Mouse (Mus musculus): Measurements from ENCODE around the gene Dazl.

Dazl gene

DNA sequence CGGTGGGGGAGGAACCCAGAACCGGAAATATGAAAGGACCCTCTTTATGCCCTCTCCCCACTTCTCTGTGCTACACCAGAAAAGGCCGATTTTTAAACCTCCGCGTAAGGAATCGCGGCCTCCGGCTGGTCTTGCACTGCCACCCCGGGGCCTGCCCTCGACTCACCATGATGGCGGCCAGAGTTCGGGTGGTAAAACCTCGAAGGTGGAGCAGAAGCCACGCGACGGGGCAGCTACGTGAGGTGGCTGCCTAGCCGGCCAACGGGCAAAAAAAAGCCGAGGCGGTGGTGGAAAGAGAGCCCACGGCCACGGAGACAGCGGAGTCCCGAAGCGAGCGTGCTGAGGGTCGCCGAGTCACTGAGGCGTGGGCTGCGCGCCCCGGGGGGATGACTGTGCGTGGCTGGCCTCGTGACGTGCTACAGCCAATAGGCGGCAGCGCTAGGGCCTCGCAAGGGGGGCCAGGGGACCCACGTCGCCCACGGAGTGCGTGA is at the start of gene Dazl:
Gene Dazl, minus strand, starts transcription at position 396 of the 491 bp plus-strand sequence.
- DNase-seq: no peak

DNA sequence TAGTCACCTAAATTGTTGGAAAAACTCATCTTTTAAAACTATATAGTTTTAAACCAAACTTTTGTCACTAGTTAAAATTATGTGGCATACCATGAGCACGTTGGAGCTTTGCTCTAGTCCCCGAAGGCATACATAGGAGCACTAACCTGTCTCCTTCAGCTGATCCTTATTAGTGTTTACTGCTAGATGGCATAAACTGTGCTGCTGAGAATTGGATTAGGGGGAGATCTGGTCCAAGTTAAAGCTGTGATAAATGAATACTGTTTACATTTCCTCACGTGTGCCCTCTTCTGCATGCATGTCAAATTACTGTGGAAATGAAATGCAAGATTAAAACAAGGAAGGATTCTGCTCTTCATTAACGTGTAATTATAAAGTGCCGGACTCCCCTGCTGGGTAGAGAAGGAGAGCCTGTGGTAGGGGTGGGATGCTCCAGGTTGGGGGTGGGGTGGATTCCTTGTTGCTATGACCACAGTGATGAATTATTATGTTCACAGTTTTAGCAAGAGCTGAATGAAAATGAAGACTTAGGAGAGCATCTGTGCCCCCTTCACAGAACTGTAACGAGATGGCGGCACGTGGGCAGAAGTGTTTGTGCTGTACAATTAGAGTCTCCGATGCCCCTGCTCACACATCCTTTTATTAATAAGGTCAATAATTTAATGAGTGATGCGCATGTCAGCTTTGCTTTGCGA is 48.6 kb upstream of the Dazl start:
- no peak for DNase-seq

DNA sequence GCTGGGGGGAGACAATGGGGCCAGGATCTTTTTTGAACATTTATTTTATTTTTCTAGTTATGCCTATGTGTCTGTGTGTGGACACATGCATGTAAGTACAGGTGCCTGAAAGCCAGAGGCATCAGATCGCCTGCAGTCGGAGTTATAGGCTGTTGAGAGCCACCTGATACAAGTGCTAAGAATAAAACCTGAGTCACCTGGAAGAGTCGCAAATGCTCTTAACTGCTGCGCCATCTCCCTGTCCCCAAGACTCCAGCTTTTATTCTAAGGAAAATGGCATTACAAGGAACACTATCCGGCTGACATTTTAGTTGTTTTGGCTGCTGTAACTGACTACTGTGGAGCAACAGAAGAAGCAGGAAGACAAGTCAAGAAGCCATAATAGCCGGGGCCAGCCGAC is 45.5 kb upstream of the Dazl start:
- no peak for DNase-seq

DNA sequence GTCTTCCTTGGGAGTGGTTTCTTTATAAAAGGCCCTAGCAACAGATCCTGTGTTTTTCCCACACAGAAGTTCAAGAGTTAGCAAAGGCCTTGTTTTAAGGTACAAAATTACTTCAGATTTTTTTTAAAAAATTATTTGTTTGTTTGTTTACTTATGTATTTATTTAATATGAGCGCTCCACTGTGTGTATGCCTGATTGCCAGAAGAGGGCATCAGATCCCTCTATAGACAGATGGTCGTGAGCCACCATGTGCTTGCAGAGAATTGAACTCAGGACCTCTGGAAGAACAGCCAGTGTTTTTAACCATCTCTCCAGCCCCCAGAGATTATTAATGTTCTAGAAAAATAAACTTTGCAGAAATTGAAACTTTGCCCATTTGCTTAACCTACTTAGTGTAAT is 42.3 kb upstream of the Dazl start:
- no peak for DNase-seq

DNA sequence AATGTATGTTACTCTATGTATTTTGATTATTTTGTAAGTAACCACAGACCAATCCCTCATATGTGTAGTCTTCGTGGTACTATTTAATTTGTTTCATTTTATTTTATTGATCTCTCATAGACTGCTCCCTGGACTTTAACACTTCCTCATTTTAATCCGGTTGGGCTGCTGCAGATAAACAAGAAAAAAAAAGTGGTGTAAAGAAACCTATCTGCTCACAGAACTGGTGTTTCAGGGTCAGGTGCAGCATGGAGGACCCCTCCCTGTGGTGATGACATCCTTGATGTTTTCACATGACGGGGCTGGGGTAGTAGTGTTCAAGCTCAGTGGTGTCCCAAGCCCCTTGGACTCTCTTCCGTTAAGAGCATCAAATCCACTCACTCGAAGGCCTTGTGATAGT is 41.3 kb upstream of the Dazl start:
- DNase-seq: no peak

DNA sequence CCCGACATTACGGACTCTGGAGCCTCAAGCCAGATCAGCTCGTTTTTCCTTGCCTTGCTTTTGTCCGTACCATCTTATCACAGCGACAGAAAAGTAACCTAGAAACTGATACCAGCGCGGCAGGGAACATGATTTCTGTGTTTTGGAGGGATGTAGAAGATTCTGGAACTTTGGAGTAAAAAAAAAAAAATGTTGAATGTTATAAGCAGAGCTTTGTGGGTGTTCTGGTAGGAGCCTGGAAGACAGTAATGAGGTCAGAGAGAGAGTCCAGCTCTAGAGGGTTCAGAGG is 38.5 kb upstream of the Dazl start:
- no peak for DNase-seq

DNA sequence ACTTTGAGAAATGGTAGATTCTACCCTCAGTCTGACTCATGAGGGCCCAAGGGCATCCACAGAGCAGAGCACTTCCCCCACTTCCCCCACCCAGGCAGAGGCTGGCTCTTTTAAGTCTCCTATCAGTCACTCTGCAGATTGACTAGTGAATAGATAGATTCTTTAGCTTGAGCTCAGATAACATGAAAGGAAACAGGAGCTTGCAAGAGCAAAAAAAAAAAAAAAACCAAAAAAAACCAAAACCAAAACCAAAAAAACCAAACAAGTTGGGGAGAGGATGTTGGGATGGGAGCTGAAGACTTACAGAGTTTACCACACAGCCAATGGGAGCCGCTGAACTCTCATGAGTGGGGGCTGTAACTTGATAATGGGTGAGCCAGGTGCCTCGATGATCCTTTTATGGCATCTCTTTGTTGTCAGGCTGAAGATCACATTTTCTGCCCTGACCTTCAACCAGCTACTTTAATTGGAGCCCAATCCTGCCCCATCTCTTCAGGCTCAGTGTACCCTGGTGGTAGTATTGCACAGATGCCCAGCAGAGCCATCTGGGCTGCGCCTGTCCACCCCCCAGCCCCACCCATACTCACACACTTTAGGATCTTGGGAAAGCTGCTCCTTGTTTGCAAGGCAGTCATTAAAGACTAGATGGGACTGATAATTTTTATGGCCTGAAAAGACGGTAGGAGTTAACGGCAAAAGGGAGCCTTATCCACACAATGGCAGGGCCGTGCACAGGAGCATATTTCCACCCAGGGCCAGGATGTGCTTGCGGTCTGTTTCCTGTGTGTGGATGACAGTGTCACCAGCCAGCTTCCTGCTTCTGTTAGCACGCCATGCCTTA is 38.0 kb upstream of the Dazl start:
- DNase-seq: no peak

DNA sequence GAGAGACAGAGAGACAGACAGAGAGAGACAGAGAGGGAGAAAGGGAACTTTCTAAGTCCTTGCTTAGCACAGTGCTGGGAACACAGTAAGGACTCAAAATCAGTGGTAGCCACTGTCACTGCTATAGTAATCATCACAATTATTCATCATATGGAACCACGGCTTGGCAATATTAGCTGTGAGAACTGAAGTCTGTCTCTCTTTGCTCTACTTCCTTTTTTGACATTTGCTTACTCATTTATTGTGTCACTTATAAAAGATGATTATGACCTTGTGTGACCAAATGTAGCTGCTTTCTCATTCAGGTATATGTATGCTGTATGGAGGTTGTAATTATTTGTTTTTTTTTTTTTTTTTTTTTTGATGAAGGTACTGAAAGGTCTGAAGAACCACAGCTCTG is 36.8 kb upstream of the Dazl start:
- no peak for DNase-seq

DNA sequence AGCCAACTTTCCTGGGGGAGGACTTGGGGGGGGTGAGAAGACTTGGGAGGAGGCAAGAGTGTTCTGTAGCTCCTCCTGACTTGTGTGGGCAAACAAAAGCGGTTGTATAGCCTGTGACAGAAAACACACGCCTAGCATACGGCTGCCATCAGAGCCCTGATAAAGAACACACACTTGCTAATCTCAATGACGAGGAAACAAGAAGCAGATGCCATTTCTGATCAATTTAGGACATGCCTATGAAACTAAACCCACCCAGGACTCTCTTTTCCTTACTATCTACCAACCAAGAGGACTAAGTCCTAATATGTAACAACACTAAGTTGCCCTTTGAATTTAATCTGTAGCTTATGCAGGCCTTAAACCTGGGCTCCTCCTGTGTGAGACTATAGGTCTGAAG is 31.2 kb upstream of the Dazl start:
- no peak for DNase-seq

DNA sequence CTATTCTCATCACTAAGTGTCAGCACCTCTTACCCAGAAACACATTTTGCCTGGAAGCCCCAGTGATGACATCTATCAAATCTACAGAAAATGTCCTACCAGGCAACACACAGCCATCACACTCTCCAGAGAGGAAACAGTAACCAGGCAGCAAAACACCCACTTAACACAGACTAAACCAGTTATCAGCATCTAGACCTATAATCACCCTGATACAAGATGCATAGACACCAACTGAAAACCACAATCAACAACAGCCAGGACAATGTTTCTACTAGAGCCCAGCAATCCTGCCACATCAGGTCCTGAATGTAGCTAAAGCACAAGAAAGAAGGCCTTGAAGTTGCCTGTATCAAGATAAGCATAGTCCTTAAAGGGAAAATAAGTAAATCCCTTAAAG is 25.4 kb upstream of the Dazl start:
- no peak for DNase-seq

DNA sequence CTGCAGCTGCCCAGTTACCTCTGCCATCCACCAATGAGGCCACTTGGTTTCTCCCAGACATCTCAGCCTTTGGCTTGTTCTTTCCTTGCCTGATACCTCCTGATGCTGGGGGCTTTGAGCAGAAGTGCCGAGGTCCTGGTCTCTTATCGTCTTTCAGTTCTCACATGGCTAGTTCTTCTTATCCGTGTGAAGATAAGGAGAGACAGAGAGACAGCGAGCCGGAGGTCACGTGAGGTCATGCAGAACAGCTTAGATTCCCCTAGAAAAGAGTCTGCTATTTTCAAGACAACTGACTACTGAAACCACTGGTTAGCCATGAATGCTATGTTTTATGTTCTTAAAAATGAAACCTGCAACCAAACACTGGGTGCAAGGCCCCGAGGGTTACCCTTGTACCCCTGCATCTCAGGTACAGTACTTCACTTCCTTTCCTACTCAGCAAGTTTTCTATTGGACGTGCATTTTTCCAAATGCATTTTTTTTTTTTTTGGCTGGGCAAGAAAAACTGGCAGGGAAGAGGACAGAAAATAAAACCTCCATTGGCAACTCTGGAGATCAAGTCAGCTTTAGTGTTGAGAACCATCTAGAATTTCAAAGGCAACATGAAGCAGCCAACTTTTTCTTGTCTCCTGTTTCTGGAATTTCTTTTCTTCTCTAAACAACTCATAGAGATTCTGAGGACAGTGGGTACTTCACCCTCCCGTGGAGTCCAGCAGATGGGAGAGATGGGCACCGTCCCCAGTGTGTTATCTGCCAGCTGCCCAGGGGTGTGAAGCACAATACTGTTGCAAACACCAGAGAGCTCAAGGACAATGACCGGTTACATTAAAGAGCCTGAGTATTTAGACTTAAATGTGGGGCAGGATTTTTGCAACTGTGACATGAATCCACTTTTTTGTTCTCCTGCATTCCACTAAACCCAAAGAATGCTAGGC is 23.0 kb upstream of the Dazl start:
- DNase-seq: no peak

DNA sequence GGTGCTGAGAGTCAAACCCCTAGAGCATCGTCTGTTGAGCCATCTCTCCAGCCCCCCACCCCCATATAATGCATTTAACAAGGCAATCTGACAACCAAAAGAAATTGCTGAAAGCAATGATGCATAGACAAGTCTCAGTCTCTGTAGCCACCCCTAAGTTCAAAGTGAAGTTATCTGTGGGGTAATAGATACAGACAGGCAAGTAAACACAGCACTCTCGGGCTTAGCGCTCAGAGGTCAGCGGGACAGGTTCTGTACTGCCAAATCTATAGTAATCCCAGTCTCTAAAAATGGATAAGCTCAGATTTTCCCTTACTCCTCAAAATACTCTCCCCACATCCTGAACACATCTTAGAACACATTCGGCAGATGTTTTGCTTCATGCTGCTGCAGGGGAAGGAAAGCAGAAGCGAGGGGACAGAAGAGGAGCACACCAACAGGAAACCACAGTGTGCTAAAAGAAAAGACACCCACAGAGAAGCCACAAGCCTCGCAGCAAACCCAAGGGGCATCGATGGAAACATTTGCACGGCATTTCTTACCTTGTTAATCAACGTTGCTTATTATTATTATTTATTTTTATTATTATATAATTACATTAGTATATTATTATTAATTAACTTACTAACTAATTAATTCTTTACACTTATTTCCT is 16.8 kb upstream of the Dazl start:
- no peak for DNase-seq

DNA sequence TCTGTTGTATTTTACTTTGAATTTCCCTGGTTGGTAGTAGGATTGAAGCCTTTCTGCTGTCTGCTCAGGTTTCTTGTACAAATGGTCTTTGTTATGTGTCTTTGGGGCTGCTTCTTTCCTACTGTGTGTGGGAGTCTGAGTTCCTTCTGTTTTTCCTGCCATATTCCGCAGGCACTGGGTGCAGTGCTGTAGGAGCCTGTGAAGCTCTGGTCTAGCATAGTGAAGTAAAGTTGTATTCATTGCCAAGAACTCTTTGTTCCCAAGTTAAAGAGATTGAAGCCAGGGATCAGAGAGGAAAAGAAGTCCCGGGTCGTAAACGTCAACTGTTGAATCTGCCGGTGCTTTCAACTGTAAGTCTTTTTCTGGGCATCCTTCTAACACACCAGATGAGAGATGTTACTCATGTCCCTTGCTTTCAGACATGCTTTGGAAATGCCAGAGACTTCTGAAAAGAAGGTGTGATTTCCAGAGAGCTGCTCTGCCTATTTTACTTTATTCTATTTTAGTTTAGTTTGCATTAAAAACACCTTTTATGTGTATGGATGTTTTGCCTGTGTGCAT is 16.2 kb upstream of the Dazl start:
- DNase-seq: no peak

DNA sequence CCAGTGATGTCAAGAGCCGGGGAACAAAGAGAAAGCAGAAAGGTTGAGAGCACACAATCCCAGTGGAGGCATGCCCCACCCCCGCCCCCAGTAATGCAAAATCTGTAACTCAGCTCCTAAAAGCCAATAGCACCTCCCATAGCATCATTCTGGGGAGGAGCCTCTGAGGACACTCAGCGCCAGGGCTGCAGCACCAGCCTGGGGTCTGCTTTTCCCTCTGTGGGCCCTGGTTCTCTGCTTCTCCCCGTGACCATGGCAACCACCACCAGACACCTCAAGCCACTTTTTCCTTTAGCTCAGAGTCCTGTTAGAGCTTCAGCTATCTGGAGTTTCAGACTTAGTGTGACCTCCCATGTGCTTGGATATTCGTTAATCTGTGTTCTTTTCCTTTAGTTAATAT is 15.4 kb upstream of the Dazl start:
- no peak for DNase-seq

DNA sequence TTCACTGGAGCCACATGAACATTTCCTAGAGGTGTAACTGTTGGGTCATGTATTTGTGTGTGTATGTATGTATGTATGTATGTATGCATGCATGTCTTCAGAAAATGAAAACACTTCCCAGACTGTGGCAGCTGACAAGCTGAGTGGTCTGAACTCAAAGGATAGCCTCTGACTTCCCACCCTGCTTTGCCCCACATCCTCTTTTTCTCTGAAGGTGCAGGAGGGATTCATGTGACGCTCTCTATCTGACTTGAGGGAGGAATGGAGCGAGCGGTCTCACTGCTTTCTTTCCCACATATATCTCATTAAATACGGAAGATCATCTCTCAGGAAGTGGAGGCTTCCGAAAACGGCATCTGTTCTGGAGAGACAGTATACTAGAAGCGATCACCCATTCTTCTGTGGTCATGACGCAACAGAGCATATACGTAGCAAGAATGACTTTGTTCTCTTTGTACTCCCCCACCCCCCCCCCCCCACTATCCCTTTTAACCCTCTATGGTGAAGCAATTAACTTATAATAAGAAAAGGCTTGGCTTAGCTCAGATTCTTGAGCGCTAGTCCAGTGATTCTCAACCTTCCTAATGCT is 14.7 kb upstream of the Dazl start:
- DNase-seq: no peak

DNA sequence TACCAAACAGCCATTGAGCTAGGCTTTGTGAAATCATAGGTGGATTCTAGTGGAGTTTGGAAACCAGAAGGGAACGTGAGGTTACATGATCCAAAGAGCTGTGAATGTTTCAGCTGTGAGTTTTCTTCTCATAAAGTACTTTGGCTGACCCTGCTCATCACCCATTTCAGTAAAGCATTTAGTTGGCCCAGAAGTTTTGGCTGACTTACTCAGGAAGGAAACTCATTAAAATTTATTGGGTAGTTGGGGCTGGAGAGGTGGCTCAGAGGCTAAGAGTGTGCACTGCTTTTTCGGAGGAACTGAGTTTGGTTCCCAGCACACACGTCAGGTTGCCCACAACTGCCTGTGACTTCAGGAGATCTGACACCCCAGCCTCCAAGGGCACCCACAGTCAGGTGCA is 9.4 kb upstream of the Dazl start:
- DNase-seq: no peak

DNA sequence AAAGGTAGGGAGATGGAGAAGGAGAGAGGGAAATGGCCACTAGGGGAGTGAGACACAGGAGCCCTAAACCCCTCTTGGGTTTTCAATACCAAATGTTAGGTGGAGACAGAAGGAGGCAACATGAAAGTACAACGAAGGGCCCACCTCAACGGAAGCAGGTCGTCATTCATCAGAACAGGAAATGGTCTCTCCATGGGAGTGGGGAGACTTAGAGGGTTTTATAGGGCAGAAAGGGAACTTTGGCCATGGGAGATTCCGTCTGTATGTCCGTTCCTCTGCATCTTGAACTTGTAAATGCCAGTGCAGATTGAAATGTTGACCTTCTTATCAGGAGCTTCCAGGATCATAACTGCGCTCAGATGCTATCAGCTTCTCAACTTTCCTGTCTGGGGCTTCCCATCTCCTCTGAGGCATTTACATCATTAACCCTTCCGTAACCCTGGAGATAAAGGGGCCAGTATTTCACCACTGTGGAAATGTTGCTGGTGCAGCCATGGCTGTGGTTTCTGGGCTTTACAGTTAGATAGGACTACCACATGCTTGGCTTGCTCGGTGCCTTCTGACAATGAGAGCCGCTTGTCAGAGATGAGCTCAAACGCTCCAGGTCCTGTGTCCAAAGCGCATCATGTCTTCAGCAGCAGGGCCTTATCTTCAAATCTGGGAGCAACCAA is 6.9 kb upstream of the Dazl start:
- DNase-seq: no peak

DNA sequence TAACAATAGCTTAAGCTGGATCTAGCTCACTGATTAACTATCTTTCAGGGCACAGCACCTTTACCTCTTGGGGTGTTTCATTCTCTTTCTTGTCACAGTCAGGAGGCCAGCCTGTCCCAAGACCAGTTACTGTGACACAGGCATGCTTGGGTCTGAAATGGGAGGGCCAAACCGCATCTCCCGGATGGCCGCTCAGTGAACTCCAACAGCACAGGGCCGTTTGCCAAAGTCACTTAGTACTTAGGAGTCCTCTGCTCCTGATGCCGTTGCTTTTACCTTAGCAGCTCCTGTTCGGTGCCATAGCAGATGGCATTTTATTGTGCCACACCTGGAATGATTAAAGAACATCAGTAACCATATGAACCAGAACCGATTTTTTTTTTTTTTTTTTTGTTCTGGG is 5.4 kb upstream of the Dazl start:
- no peak for DNase-seq

DNA sequence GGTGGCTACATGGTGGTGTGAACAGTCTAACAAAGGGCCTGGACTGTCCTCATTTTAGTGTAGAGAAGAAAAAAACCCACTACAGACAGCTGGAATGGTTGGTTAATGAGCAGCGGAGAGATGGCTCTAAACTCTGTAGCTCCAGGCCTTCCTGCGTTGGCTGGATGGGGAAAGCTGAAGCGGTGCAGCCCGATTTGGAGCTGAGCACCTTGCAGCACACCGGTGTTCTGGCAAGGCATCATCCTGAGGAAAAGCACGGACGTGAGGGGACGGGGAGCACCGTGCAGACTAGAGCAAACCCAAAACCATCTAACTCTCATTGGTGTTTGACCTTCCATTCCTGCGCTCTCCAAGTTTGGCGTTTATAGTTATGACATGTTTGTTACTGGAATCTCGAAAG is 1.3 kb upstream of the Dazl start:
- DNase-seq: no peak

DNA sequence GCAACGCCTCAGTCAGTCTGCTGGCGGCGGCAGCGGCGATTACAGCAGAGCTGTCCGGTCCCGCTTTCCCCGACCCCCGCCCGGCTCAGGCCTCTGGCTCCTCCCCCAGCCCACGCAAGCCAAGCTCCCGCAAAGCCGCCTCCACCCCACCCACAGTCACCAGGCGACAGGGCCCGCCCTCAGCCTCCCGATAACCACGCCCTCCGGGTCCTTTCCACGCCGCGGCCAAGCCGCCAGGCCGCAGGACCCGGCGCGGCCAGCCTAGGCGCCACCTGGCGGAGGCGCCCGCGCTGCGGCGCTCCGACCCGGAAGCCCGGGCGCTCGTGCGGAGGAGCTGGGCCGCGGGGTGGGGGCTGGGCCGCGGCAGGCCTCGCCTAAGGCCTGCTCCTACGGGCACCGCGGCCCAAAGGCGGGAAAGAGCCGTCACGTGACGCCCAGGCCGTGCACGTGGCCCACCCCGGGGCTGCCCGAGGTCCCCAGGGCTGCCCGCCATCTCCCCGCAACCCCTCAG is 720 bp downstream of the Dazl start:
- peak; percentile 76 for DNase-seq

DNA sequence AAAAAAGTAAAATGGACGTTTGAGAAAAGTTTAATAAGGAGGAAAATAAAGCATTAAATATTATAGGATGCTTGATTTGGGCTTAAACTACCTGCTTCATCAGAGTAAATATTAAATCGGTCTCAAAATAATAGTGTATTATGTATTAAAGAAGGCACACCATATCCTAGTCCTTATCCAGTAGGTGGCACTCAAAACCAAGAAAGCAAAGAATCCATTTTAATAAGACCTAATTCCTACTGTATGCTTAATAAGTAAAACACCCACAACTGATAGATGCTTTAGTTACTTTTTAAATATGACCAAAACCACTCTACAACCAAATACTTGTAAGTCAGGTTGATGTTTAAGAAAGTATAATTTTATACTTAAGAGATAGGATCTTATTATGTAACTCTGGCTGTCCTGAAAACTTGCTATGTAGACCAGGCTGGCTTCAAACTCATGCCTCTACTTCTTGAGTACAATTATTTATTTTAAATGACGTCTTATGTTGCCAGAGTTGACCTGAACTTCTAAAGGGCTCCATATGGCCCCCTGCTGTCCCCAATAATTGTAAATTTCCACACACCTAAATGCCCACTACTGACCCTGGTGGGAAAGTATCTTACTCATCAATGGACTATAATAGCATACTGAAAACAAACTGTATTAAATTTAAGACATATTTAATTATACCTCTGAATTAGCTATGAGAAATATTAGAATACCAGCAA is 1.8 kb downstream of the Dazl start:
- DNase-seq: no peak
